In genomic region chr1:133222445-133222995, GRCm38 (mm10) we compare ENCODE assay signal across 10 mouse cellular contexts. TPM values are rescaled to one million over a fixed set of nuclear protein-coding genes. Genes with fewer than 3 reads are reported as not detected.
DNase-seq lines count a peak whose midpoint lies in the region; ATAC-seq and TF ChIP-seq lines count a peak whose summit lies in the region.
"Had no signal": no experiment of that assay in that cellular context is flagged by ENCODE, and none has a peak within 500 bp of the region (broad histone marks: within the 10 kb centered on the region; RNA-seq: fewer than 3 reads in every experiment).

No protein-coding gene starts in this region.

- H3K9me3 ChIP-seq in neural tube, embryonic 12.5 days = no peaks in the 10 kb centered on the region
- no peaks in the 10 kb centered on the region for H3K9me3 ChIP-seq in stomach, postnatal 0 days (ENCODE audit: control insufficient read depth, low read length)
- H3K9me3 ChIP-seq: liver, embryonic 13.5 days had no signal

- peaks cover 49% of the 10 kb centered on the region for H3K4me1 ChIP-seq in neural tube, embryonic 12.5 days
- H3K4me1 ChIP-seq in stomach, postnatal 0 days (replicated peaks; ENCODE audit: control insufficient read depth, insufficient read depth) = peaks cover 7% of the 10 kb centered on the region

- no peak for TF ChIP-seq EP300 in stomach, postnatal 0 days (optimal IDR thresholded peaks at IDR 0.05)

- H3K4me3 ChIP-seq in neural tube, embryonic 12.5 days = no peak overlapping the region
- H3K4me3 ChIP-seq in stomach, postnatal 0 days (ENCODE audit: low read depth, low read length) = no peak overlapping the region
- H3K4me3 ChIP-seq: liver, embryonic 13.5 days had no signal

- H3K27ac ChIP-seq in neural tube, embryonic 12.5 days = no peak overlapping the region
- peak overlapping the region; percentile 13; the same call in 1 of the 2 replicates for H3K27ac ChIP-seq in stomach, postnatal 0 days (replicated peaks)
- H3K27ac ChIP-seq: liver, embryonic 13.5 days had no signal

- WGBS in neural tube, embryonic 12.5 days = 39% methylated on average over 6 of the region's 6 CpGs
- WGBS in stomach, postnatal 0 days = 52% methylated on average over 6 of the region's 6 CpGs

- no peaks in the 10 kb centered on the region for H3K36me3 ChIP-seq in neural tube, embryonic 12.5 days
- no peaks in the 10 kb centered on the region for H3K36me3 ChIP-seq in stomach, postnatal 0 days (ENCODE audit: control insufficient read depth, insufficient read depth, low read length)
- H3K36me3 ChIP-seq: liver, embryonic 13.5 days had no signal

- peak; percentile 70 to 73 for DNase-seq in cerebellum, postnatal 10 days
- no peak for DNase-seq in cerebellum, postnatal 36 days
- DNase-seq in neural tube, embryonic 10.5 days (ENCODE audit: extremely low spot score, low spot score) = no peak
- peak; percentile 52 for DNase-seq in kidney, postnatal 14 days
- DNase-seq in stomach, postnatal 0 days (ENCODE audit: low spot score) = no peak
- no peak for DNase-seq in natural killer cell, adult 2 months (ENCODE audit: low spot score in 2 of 2)
- no peak for DNase-seq in ovary, postnatal 36 days (ENCODE audit: low spot score)
- DNase-seq: cerebellum, adult 8-10 months; liver, embryonic 13.5 days had no signal

- 0 out of 2 replicates have a peak, but pooled peaks cover 3% of the 10 kb centered on the region for H3K27me3 ChIP-seq in neural tube, embryonic 12.5 days (replicated peaks)
- no peaks in the 10 kb centered on the region for H3K27me3 ChIP-seq in stomach, postnatal 0 days (ENCODE audit: control insufficient read depth, insufficient read depth, low read length)

- H3K9ac ChIP-seq in neural tube, embryonic 12.5 days = 0 out of 2 replicates have a peak overlapping the region, but pooled peaks have one; percentile 21
- H3K9ac ChIP-seq in stomach, postnatal 0 days (ENCODE audit: low read length) = no peak overlapping the region
- H3K9ac ChIP-seq: liver, embryonic 13.5 days had no signal

- TF ChIP-seq CTCF in stomach, postnatal 0 days (IDR thresholded peaks at IDR 0.05; ENCODE audit: low read depth) = no peak

- ATAC-seq in neural tube, embryonic 12.5 days (ENCODE audit: low FRiP score, low read depth) = no peak
- no peak for ATAC-seq in stomach, postnatal 0 days (ENCODE audit: low FRiP score, low TSS enrichment)

- H3K4me2 ChIP-seq in neural tube, embryonic 12.5 days (replicated peaks) = no peak overlapping the region
- H3K4me2 ChIP-seq in stomach, postnatal 0 days (replicated peaks; ENCODE audit: low read depth) = no peak overlapping the region
- H3K4me2 ChIP-seq: liver, embryonic 13.5 days had no signal

RNA-seq across cellular contexts. Expression of gene Plekha6, which starts 58.5 kb away (rescaled TPM):
- polyA plus RNA-seq in neural tube, embryonic 12.5 days (2016; fragmentation: Nextera tagmentation; extraction: Ambion mirVana) = 28.4 and 29.4 TPM in 2 replicates
- 11.1 and 12.1 TPM in 2 replicates for polyA plus RNA-seq in stomach, postnatal 0 days (2015; fragmentation: Nextera tagmentation; extraction: Ambion mirVana)

Comparison
In these comparisons a context has a peak if more than half of its experiments do, and no peak if none do; other contexts are left out.
1. DNase-seq: peak in cerebellum, postnatal 10 days (2 of 2) and kidney, postnatal 14 days (single experiment); none in cerebellum, postnatal 36 days (0 of 2), neural tube, embryonic 10.5 days (single experiment), stomach, postnatal 0 days (single experiment), natural killer cell, adult 2 months (0 of 2) and ovary, postnatal 36 days (single experiment).